Mouse (Mus musculus) stomach, postnatal 0 days (tissue): ENCODE results near the gene Mpc1.

Source experiments
- CTCF ChIP-seq: IDR thresholded peaks from 2 replicates; pipeline ENCODE4 v1.5.1; 2016; ENCODE audit warnings: antibody characterized with exemption, low read depth, mild to moderate bottlenecking, moderate library complexity
- EP300 ChIP-seq: optimal IDR thresholded peaks from 2 replicates; pipeline ENCODE3; 2016; ENCODE audit warnings: antibody characterized with exemption

DNA sequence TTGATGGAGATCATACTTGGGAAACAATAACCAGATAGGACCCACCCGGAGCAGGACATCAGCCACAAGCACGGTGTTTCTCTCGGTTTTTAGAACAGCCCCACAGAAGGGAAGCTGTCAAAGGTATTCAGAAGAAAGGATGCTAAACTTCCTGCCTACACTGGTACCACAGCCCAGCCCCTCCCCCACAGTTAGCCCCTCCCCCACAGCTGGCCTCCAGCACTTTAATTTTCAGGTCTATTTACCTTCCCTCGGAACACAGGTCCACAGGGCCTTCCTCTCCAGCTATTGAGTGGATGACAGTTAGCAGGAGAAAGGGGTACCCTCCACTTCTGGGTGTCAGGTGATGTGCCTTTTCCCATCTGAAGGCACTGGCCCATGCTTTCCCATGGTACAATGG, 42.2 kb upstream of the Mpc1 start:
- no peak for TF ChIP-seq CTCF
- TF ChIP-seq EP300: no peak
